Mouse (Mus musculus): ENCODE results near the gene Try5. TPM values are rescaled to one million over a fixed set of nuclear protein-coding genes. Genes with fewer than 3 reads are reported as not detected.
"Not testable (repeated sequence)": the region's sequence is repeated elsewhere in the genome, so short reads cannot be mapped to it uniquely, and the experiment has no call there.

Try5 gene
- not detected for polyA plus RNA-seq (2021)

DNA sequence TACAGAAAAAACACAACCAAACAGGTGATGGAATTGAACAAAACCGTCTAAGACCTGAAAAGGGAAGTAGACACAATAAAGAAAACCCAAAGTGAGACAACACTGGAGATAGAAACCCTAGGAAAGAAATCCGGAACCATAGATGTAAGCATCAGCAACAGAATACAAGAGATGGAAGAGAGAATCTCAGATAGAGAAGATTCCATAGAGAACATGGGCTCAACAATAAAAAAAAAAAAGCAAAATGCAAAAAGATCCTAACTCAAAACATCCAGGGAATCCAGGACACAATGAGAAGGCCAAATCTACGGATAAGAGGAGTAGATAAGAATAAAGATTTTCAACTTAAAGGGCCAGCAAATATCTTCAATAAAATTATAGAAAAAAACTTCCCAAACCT lies at the start of gene Try5:
Gene Try5 (minus strand): TSS at position 101 of the 400 bp plus-strand sequence.
- CTCF ChIA-PET; ATAC-seq; DNase-seq (ENCODE audit: low read depth, low spot score); in situ Hi-C loops (cut with MboI; ENCODE audit: low pct_unique_long_range_greater_than_20kb); H3K27me3 ChIP-seq; POLR2A ChIA-PET: not testable (repeated sequence)

DNA sequence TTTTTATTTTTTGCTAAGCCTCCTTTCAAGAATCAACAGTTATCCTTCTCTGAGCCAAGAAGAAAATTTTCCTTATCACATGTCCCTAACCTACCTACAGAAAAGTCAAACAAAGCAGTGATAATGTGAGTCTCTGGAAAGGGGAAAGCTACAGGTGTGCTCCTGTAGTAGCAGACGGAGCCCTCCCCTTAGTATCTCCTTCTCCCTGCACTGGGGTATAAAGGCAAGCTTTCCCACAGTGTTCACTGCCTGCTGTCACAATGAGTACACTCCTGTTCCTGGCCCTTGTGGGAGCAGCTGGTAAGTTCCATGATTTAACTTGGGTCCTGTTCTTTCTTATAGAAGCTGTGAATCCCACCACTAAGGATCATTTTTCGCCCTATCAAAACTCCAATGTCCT lies 37.3 kb upstream of the Try5 start, which contains the start of gene Try10:
Gene Try10 (plus strand): TSS at position 174 of the 400 bp plus-strand sequence.
- ChIA-PET POLR2A (no interaction called here), CTCF (no interaction called here)
- no peak for TF ChIP-seq CTCF (IDR thresholded peaks at IDR 0.05)
- DNase-seq (ENCODE audit: low read depth, low spot score) (no peak), ATAC-seq (no peak)
- in situ Hi-C loops (cut with MboI; ENCODE audit: low pct_unique_long_range_greater_than_20kb): no loop called here
- H3K27me3 ChIP-seq: no peaks in the 10 kb centered on the region

DNA sequence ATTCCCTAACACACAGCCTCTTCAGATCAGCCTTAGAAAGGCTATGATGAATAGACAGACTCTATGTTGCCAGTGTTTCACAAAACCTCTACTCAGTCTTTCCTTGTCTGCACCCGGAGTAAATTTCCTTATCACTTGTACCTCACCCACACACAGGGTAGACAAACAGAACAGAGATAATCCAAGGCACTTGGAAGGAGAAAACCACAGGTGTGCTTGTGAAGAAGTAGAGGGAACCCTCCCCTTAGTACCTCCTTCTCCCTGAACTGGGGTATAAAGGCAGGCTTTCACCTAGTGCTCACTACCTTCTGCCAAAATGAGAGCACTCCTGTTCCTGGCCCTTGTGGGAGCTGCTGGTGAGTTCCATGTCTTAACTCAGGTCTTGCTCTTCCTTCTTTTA lies 14.7 kb downstream of the Try5 start, which contains the start of gene Try4:
Gene Try4 (plus strand): TSS at position 301 of the 400 bp plus-strand sequence.
- CTCF ChIA-PET: no interaction called here
- TF ChIP-seq CTCF (IDR thresholded peaks at IDR 0.05): no peak
- DNase-seq (ENCODE audit: low read depth, low spot score) (no peak), ATAC-seq (no peak)
- in situ Hi-C loops (cut with MboI; ENCODE audit: low pct_unique_long_range_greater_than_20kb): no loop called here
- H3K27me3 ChIP-seq: no peaks in the 10 kb centered on the region
- POLR2A ChIA-PET: no interaction called here

DNA sequence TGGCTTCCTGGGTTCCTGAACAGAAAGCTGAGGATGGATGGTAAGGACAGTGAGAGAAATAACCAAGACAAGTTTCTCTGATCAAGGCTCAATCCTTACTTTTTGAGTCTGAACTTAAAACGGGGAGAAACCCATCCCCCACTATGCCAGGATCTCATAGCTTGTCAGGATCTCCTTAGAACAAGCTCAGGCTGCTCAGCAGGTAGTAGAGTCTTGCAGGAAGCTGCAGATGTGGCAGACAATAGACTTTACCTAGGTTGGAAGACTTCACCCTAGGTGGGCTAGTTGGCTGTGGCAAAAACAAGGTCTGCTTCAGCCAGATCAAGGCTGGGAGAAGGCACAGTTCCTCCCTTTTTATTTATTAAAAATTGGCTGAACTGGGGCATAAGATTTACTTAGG lies 18.4 kb downstream of the Try5 start:
- DNase-seq (ENCODE audit: low read depth, low spot score): no peak
- no peaks in the 10 kb centered on the region for H3K27me3 ChIP-seq
- in situ Hi-C loops (cut with MboI; ENCODE audit: low pct_unique_long_range_greater_than_20kb): no loop called here
- ATAC-seq: no peak
- ChIA-PET CTCF (interaction anchor here (1.4 kb wide), 1 partner anchor 9 kb away, joined by 3 read pairs; no protein-coding TSS in a partner anchor), POLR2A (no interaction called here)
- TF ChIP-seq CTCF (IDR thresholded peaks at IDR 0.05): no peak

DNA sequence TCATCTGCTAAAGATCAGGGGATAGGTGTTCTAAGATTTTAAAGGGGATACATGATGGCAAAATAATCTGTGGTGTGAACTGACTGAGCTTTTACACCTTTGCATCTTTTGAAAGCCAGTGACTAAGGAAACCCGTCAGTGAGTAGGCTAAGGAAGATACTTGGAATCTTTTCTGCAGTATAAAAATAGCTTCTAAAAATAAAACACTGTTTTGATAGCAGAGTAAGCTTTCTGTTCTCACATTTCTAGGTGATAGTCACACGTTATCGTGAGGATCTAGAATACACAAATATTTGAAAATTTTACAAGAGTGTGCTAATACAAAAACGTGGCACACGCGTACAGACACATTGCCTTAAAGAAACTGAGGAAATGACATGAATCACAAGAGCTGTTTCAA lies 50.5 kb downstream of the Try5 start:
- peaks cover 7% of the 10 kb centered on the region for H3K27me3 ChIP-seq
- TF ChIP-seq CTCF (IDR thresholded peaks at IDR 0.05): no peak
- POLR2A ChIA-PET: no interaction called here
- ATAC-seq (no peak), DNase-seq (ENCODE audit: low read depth, low spot score) (no peak)
- in situ Hi-C loops (cut with MboI; ENCODE audit: low pct_unique_long_range_greater_than_20kb): loop anchor here (10.0 kb wide), 1 partner anchor 259 kb away; the partner anchor contains the start of gene Prss2
- CTCF ChIA-PET: interaction anchor here (0.9 to 1.1 kb wide), 2 partner anchors 239 to 287 kb away, joined by 3 to 4 read pairs; no protein-coding TSS in a partner anchor

DNA sequence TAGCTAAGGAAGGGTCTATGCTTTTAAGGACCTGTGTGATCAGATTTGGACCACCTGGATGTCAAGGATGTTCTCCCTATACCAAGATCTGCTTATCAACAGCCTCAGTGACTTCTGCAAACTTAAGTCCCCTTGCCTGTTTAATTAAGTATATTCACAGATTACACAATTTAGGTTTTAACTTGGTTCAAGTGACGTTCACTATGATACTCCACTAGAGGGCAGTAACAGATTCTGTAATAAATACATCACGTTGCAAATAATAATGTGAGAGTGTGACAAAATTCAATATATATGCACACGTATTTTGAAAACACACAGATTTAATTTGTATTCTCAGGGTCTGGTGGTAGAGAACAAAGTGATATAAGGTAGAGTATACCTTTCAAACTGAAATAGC lies 53.8 kb downstream of the Try5 start:
- no peak for ATAC-seq
- ChIA-PET POLR2A (no interaction called here), CTCF (interaction anchor here (1.1 to 1.8 kb wide), 5 partner anchors 9 to 297 kb away, joined by 3 to 6 read pairs (median 4); no protein-coding TSS in a partner anchor)
- H3K27me3 ChIP-seq: peaks cover 17% of the 10 kb centered on the region
- in situ Hi-C loops (cut with MboI; ENCODE audit: low pct_unique_long_range_greater_than_20kb): loop anchor here (5.0 to 10.0 kb wide), 2 partner anchors 262 to 295 kb away; partner anchors contain the start of gene Prss2
- no peak for DNase-seq (ENCODE audit: low read depth, low spot score)
- TF ChIP-seq CTCF (IDR thresholded peaks at IDR 0.05): peak; percentile 49

Other genes with a start within 250 kb of the Try5 start
- gene Try4, start 14.6 kb downstream of the Try5 start, polyA plus RNA-seq (2021): not detected
- gene Try10, start 37.3 kb upstream of the Try5 start, polyA plus RNA-seq (2021): not detected
- not detected for gene Prss3, start 60.8 kb upstream of the Try5 start, polyA plus RNA-seq (2021)
- gene Gm5771, start 75.5 kb upstream of the Try5 start, polyA plus RNA-seq (2021): not detected
- gene Gm10334, start 129.3 kb upstream of the Try5 start, polyA plus RNA-seq (2021): not detected
- gene Prss1, start 142.1 kb upstream of the Try5 start, polyA plus RNA-seq (2021): not detected
- gene Prss2, start 204.9 kb upstream of the Try5 start, polyA plus RNA-seq (2021): not detected

All from Patski (cell line).